Mouse (Mus musculus) kidney, adult 2 months (tissue): ENCODE measurements around the gene Tnfrsf4.

Experiments
- CTCF ChIP-seq: fragments of 200-500 bp; conservative IDR thresholded peaks from 2 replicates; pipeline ENCODE4 v1.5.1; 2011; ENCODE audit warnings: low read depth, mild to moderate bottlenecking, control low read depth, low read length, moderate library complexity, mixed read lengths; ENCODE audit not compliant: insufficient read depth, insufficient read length
- POLR2A ChIP-seq: fragments of 200-500 bp; IDR thresholded peaks from one replicate; pipeline ENCODE4 v1.6.1; 2011; ENCODE audit warnings: low read depth, low read length, control low read depth

DNA sequence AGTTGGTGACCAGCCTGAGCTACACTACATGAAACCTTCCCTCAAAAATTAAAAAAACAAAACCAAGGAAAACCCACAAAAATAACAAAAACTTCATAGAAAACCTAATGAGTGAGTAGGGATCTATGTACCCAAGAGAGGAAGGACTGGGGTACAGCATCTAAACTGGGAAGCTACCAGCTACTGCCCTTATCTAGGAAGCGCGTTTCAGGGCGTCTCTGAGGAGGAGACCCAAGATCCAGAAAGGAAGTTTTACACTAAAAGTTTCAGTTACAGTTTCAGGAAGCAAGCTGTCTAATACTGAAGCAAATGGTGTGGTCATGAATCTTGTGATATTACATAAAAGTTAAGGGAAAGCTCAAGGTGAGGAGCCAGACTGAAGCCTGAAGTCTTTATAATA, 36.1 kb downstream of the Tnfrsf4 start:
- TF ChIP-seq CTCF (no peak), POLR2A (no peak)
